ENCODE assay signal across 9 mouse cellular contexts in genomic region chr10:57822473-57822872, GRCm38 (mm10). TPM values are rescaled to one million over a fixed set of nuclear protein-coding genes. Genes with fewer than 3 reads are reported as not detected.
DNase-seq lines count a peak whose midpoint lies in the region; ATAC-seq lines count a peak whose summit lies in the region.
"Had no signal": no experiment of that assay in that cellular context is flagged by ENCODE, and none has a peak within 500 bp of the region (broad histone marks: within the 10 kb centered on the region; RNA-seq: fewer than 3 reads in every experiment).

No protein-coding gene starts in this region.

- H3K4me1 ChIP-seq in hindbrain, embryonic 15.5 days (replicated peaks): no peaks in the 10 kb centered on the region
- peaks cover 5% of the 10 kb centered on the region for H3K4me1 ChIP-seq in midbrain, embryonic 13.5 days (replicated peaks)
- H3K4me1 ChIP-seq in heart, embryonic 12.5 days (replicated peaks): no peaks in the 10 kb centered on the region
- no peaks in the 10 kb centered on the region for H3K4me1 ChIP-seq in limb, embryonic 10.5 days
- H3K4me1 ChIP-seq: liver, embryonic 13.5 days had no signal

- H3K4me2 ChIP-seq in hindbrain, embryonic 15.5 days: no peak overlapping the region
- H3K4me2 ChIP-seq in midbrain, embryonic 13.5 days (replicated peaks): peak overlapping the region; percentile 2; the same call in 1 of the 2 replicates
- no peak overlapping the region for H3K4me2 ChIP-seq in heart, embryonic 12.5 days
- H3K4me2 ChIP-seq: liver, embryonic 13.5 days had no signal

- no peaks in the 10 kb centered on the region for H3K36me3 ChIP-seq in hindbrain, embryonic 15.5 days
- no peaks in the 10 kb centered on the region for H3K36me3 ChIP-seq in midbrain, embryonic 13.5 days
- no peaks in the 10 kb centered on the region for H3K36me3 ChIP-seq in heart, embryonic 12.5 days
- no peaks in the 10 kb centered on the region for H3K36me3 ChIP-seq in limb, embryonic 10.5 days
- H3K36me3 ChIP-seq: liver, embryonic 13.5 days had no signal

- H3K27me3 ChIP-seq in hindbrain, embryonic 15.5 days: no peaks in the 10 kb centered on the region
- H3K27me3 ChIP-seq in midbrain, embryonic 13.5 days: peaks cover 57% of the 10 kb centered on the region
- H3K27me3 ChIP-seq in heart, embryonic 12.5 days (replicated peaks): no peaks in the 10 kb centered on the region
- no peaks in the 10 kb centered on the region for H3K27me3 ChIP-seq in limb, embryonic 10.5 days (ENCODE audit: low read depth, poor library complexity, severe bottlenecking)
- H3K27me3 ChIP-seq: liver, embryonic 13.5 days had no signal

- H3K4me3 ChIP-seq in hindbrain, embryonic 15.5 days: no peak overlapping the region
- no peak overlapping the region for H3K4me3 ChIP-seq in midbrain, embryonic 13.5 days (replicated peaks)
- no peak overlapping the region for H3K4me3 ChIP-seq in heart, embryonic 12.5 days
- no peak overlapping the region for H3K4me3 ChIP-seq in limb, embryonic 10.5 days
- H3K4me3 ChIP-seq: liver, embryonic 13.5 days had no signal

- peak; percentile 13 for DNase-seq in retina, postnatal 1 day
- no peak for DNase-seq in retina, embryonic 14.5 days (ENCODE audit: low spot score)
- peak; percentile 43 for DNase-seq in telencephalon, adult 2 months (ENCODE audit: low read depth, low spot score)
- DNase-seq in limb, embryonic 10.5 days (ENCODE audit: low spot score): no peak
- DNase-seq: liver, embryonic 13.5 days had no signal

- H3K9me3 ChIP-seq in hindbrain, embryonic 15.5 days: no peaks in the 10 kb centered on the region
- no peaks in the 10 kb centered on the region for H3K9me3 ChIP-seq in midbrain, embryonic 13.5 days
- H3K9me3 ChIP-seq in heart, embryonic 12.5 days (replicated peaks): no peaks in the 10 kb centered on the region
- H3K9me3 ChIP-seq in limb, embryonic 10.5 days (replicated peaks): no peaks in the 10 kb centered on the region
- H3K9me3 ChIP-seq: liver, embryonic 13.5 days had no signal

- peak; percentile 91 for ATAC-seq in hindbrain, embryonic 15.5 days (ENCODE audit: low FRiP score, low read depth)
- ATAC-seq in midbrain, embryonic 13.5 days: peak; percentile 94
- no peak for ATAC-seq in heart, embryonic 12.5 days (ENCODE audit: insufficient number of reproducible peaks, low FRiP score)
- ATAC-seq in megakaryocyte-erythroid progenitor cell, adult 5-6 weeks (replicated peaks; ENCODE audit: low FRiP score, low TSS enrichment, poor library complexity, severe bottlenecking): no peak

- peak overlapping the region; percentile 30 for H3K27ac ChIP-seq in hindbrain, embryonic 15.5 days (replicated peaks)
- 0 out of 2 replicates have a peak overlapping the region, but pooled peaks have one; percentile 25 for H3K27ac ChIP-seq in midbrain, embryonic 13.5 days
- no peak overlapping the region for H3K27ac ChIP-seq in heart, embryonic 12.5 days (ENCODE audit: poor library complexity, severe bottlenecking)
- H3K27ac ChIP-seq in limb, embryonic 10.5 days: no peak overlapping the region
- H3K27ac ChIP-seq: liver, embryonic 13.5 days had no signal

- 9% methylated on average over 3 of the region's 3 CpGs for WGBS in hindbrain, embryonic 15.5 days
- WGBS in midbrain, embryonic 13.5 days: 6% methylated on average over 3 of the region's 3 CpGs
- 60% methylated on average over 3 of the region's 3 CpGs for WGBS in heart, embryonic 12.5 days
- 52% methylated on average over 3 of the region's 3 CpGs for WGBS in limb, embryonic 10.5 days

- H3K9ac ChIP-seq in hindbrain, embryonic 15.5 days: no peak overlapping the region
- H3K9ac ChIP-seq in midbrain, embryonic 13.5 days (replicated peaks): no peak overlapping the region
- no peak overlapping the region for H3K9ac ChIP-seq in heart, embryonic 12.5 days
- H3K9ac ChIP-seq: liver, embryonic 13.5 days had no signal

RNA-seq across cellular contexts. Expression of gene Smpdl3a, which starts 28.3 kb away (rescaled TPM):
- polyA plus RNA-seq in hindbrain, embryonic 15.5 days (2015; fragmentation: Nextera tagmentation; extraction: Ambion mirVana): 28.5 and 32.1 TPM in 2 replicates
- 9.6 and 14.1 TPM in 2 replicates for polyA plus RNA-seq in midbrain, embryonic 13.5 days (2015; fragmentation: Nextera tagmentation; extraction: Ambion mirVana)
- 25.2 and 26.4 TPM in 2 replicates for polyA plus RNA-seq in heart, embryonic 12.5 days (2016; fragmentation: Nextera tagmentation; extraction: Ambion mirVana)
- 3.2 and 5.1 TPM in 2 replicates for polyA plus RNA-seq in limb, embryonic 10.5 days (2016; fragmentation: Nextera tagmentation; extraction: Ambion mirVana)
- total RNA-seq in megakaryocyte-erythroid progenitor cell, adult 5-6 weeks (2014; fragmentation: Nextera tagmentation): 28.8 and 37.7 TPM in 2 replicates
- total RNA-seq in megakaryocyte-erythroid progenitor cell, adult 5-6 weeks (2017): 23.2 and 26.1 TPM in 2 replicates

RNA-seq across cellular contexts. Expression of gene Fabp7, which starts 37.8 kb away (rescaled TPM):
- polyA plus RNA-seq in hindbrain, embryonic 15.5 days (2015; fragmentation: Nextera tagmentation; extraction: Ambion mirVana): 2,182 and 2,246 TPM in 2 replicates
- 1,295 and 1,380 TPM in 2 replicates for polyA plus RNA-seq in midbrain, embryonic 13.5 days (2015; fragmentation: Nextera tagmentation; extraction: Ambion mirVana)
- 1.8 and 3.9 TPM in 2 replicates for polyA plus RNA-seq in heart, embryonic 12.5 days (2016; fragmentation: Nextera tagmentation; extraction: Ambion mirVana)
- polyA plus RNA-seq in limb, embryonic 10.5 days (2016; fragmentation: Nextera tagmentation; extraction: Ambion mirVana): 0.55 and 0.58 TPM in 2 replicates
- total RNA-seq in megakaryocyte-erythroid progenitor cell, adult 5-6 weeks (2014; fragmentation: Nextera tagmentation): not detected in 2 replicates
- total RNA-seq in megakaryocyte-erythroid progenitor cell, adult 5-6 weeks (2017): not detected in 2 replicates

Comparison
In these comparisons a context has a peak if more than half of its experiments do, and no peak if none do; other contexts are left out.
1. DNase-seq: peak in retina, postnatal 1 day (single experiment) and telencephalon, adult 2 months (single experiment); none in retina, embryonic 14.5 days (single experiment) and limb, embryonic 10.5 days (single experiment).
2. ATAC-seq: peak in hindbrain, embryonic 15.5 days (single experiment) and midbrain, embryonic 13.5 days (single experiment); none in heart, embryonic 12.5 days (single experiment) and megakaryocyte-erythroid progenitor cell, adult 5-6 weeks (single experiment).
3. H3K27ac ChIP-seq: peak in hindbrain, embryonic 15.5 days (single experiment) and midbrain, embryonic 13.5 days (single experiment); none in heart, embryonic 12.5 days (single experiment) and limb, embryonic 10.5 days (single experiment).
4. RNA of gene Fabp7, which starts 37.8 kb away (polyA plus RNA-seq): 2,182 to 2,246 TPM in hindbrain, embryonic 15.5 days and 1,295 to 1,380 TPM in midbrain, embryonic 13.5 days; 1.8 to 3.9 TPM in heart, embryonic 12.5 days and 0.55 to 0.58 TPM in limb, embryonic 10.5 days; every median in the first group is over 100 times any median in the second.